Mouse (Mus musculus): ENCODE data around the gene Ephb1.

The Ephb1 gene

DNA sequence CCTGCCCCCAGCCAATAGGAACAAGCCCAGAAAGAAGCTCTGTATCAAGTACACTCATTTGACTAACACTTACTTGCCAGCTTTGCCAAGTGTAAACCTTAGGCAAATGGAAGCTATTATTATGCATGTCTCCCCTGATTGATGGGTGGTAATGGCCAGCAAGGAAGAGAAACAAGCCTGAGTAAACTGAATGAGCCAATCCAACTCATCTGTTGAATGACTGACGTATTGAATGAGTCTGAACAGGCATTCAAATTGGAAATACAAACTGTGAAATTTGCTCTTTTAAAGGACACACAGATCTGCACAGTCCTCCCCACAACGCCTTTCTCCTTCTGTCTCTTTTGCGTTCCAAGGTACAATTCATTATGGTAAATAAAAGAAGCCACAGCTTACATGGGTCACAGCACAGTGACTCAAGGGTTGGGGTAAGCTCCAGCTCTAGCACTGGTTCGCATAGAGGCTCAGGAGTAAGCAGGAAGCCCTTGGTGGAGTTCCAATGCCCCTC, 119.0 kb downstream of the Ephb1 start:
- DNase-seq = no peak

DNA sequence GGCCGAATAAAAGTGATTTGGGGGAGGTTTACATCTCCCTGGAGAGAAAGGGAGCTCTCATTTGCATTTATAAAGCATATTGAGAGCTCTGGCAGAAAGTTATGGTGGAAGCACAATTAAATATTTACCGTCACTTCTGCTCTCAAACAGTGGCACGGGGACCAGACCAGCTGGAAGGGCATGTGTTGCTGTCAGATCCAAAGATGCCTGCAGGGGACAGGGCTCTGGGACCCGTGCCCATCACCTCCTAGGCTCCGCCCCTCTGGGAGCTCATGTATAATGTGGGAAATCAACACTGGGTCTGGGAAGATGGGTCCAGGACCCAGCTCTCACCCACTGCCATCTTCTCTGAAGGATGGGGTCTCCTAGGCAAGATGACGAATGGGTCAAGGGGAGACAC, 123.2 kb downstream of the Ephb1 start:
- no peak for DNase-seq

DNA sequence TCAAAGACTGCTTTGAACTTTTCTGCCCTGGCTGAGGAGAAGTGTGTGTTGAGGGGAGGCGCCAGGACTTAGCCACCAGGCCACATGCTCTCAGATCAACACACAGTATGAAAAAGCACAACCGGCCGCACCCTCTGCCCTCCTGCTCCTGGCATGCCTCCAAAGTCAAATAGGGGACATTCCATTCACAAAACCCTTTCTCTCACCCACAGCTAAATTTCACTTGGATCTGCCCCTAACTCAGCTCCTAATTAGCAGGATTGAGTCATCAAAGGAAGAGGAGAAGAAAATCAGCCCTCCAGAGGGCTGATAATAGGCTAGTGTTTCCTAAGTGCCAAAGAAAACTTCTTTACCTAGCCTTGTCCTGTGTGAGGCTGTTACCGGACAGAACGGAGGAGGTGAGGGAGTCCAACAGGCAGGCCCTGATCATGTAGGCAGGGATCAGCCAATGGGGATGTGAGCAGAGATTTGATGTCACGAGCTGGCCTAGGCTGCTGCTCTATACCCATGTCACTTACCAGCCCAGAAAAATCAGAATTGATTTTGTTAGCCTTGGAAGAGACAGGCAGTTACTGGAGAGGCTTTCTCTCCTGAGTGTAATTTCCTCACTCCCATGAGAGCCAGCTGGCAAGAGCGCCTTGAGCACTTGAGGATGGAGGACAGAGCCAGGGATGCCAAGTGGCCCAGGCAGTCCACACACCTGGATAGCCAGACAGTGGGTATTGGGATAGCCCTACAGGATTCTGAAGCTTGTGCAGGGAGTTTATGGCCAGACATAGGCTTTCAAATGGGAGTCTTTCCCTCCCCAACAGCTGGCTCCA, 137.5 kb downstream of the Ephb1 start:
- DNase-seq = peak in 1 of 2 experiments; percentile 36

DNA sequence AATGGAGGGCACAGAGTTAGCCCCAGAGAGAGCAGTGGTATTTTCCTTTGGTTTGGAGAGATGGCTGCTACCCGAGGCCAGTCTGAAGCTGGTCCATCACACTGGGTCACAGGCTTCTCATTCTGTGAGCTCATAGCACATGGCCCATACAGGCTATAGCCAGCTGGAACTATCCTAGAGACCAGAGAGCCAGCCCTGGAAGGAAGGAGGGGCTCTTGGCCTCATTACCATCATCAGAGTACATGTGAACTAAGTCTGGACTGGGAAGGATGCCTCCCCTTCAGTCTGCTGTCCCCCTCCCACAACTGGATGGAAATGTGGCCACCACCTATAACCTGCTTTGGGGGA, 142.5 kb downstream of the Ephb1 start:
- DNase-seq = no peak

DNA sequence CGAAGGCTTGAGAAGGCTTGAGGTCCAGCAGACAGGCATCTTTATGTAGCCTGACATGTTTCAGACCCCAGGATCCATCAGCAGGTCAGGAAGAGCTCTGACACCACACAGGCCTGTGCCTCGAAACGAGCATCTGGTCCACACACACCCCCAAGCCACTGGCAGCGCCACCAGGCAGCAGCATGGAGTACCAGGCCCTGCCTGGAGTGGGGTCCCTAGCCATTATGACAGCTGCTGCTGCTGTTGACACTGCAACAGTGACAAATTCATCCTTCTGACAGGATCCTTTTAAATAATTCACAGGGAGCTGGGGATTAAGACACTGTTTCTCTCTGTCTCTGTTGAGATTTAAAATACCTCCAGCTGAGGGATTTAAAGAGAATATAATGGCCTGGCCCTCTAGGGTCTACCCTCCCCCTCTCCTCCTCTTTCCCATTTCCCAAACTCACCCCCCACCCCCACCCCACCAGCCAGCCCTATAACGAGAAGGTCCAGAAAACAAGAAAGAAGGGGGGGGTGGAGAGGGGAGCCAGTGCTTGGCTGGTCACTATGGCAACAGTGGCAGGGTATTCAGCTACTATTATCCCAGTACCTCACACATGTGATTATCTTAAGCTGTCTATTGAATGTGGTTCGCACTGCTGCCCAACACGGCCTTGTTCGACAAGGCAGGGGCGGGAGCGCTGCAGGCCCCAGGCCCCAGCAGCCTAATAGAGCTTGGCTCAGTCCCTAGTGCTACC, 143.0 kb downstream of the Ephb1 start:
- no peak for DNase-seq

DNA sequence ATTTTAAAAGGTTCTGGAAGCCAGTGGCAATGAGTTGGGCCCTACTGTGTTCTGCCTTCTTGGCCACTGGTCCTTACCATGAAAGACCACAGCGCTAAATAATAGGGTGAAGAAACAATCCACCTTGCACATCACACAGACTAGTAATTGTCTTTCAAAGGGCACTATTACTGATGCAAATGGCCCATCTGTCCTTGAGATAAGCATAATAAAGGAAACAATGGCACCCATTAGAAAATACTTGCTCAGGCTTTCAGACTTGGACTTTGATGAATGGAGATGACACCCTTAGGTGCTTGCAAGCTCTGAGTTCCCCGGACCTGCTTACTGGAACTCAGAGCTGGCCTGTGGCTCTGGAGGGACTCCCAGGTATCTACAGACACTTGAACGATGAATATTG, 149.0 kb downstream of the Ephb1 start:
- no peak for DNase-seq

DNA sequence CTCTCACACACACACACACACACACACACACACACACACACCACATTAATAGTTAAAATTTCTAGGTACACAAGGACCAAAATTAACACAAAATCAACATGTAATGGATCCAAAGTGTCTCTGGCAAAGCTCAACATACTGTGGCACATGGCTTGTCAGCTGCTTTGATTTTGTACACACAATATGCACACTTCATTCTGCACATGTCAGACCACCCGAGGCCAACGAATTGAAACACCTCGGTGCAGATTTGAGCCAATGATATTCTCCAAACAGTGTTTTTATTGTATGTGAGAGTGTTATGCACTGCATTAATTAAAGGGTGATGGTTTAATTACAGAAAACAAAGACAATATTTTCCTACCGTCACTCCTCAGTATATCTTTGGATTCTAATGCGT, 152.6 kb downstream of the Ephb1 start:
- DNase-seq = no peak

DNA sequence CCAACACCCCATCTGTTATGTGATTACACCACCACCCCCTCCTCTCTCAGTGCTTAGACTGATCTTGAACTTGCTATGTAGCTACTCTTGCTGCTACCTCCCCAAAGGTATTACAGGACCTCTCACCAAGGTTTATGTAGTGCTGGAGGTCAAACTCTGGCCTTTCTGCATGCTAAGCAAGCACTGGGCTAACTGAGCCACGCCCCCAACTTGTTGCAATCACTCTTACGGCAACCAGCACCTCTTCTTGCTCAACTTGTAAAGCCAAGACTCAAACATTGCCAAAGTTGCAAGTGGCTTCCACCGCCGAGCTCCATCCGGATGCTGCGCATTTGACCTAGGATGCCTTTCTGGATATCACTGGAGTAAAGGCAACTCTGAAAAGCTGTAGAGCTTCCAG, 157.6 kb downstream of the Ephb1 start:
- DNase-seq = peak; percentile 47 to 57

DNA sequence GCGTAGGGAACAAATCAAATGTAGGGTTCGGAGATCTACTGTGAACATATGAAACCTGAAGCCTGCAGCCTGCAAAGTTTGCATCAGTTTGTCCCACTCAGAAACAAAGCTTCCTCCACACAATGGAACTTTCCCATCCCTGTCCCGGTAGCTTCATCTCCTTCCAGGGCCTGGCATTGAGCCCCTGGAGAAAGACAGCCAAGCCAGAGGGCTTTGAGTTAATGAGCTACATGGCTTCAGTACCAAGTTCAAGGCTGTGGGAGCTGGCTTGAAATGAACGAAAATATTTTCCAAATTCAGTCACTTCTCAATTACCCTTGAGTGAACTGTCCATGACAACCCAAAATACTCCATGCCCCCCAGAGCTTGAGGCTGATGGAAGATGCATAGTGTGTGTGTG, 160.4 kb downstream of the Ephb1 start:
- peak; percentile 20 to 51 for DNase-seq

DNA sequence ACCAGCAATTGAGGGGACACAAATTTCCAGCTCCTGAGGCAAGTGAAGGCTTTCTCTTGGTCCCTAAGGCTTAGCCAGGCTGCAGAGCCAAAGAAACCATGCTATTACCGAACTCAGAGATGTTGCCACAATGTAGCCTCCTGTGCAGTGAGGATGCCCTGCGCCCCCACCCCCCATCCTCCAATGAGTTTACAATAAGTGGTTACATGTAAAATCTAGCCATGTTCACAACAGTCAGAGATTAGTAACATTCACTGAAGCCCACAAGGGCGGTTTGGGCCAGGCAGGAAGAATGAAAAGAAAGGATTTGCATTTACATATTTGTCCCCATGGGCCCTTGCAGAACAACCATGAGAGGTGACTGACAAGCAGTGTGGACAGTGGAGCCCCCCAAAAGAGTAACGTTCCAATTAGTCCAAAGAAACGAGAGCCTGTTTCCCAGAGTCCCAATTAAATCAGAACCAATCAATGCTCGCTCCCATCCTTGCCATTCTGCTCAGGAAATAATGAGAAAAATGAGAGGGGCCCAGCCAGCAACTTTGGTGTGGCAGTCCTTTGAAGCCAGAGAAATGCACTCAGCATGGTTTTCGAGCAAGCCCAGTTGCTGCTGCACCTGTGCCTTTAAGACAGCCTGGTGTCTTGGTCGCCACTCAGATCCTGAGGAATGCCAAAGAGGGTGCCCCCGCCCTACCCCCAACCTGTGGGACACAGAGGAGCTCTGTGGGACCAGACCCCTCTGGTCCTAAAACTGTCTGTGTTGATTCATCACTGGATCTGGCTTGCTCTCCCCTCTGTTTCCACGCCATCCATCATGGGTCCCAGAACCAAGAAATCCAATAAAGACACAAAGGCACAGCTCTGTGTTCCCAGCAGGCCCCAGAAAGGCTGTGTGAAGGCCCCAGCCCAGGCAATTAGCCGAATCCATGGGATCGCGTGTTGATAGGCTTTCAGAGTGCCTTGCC, 161.5 kb downstream of the Ephb1 start:
- no peak for DNase-seq

DNA sequence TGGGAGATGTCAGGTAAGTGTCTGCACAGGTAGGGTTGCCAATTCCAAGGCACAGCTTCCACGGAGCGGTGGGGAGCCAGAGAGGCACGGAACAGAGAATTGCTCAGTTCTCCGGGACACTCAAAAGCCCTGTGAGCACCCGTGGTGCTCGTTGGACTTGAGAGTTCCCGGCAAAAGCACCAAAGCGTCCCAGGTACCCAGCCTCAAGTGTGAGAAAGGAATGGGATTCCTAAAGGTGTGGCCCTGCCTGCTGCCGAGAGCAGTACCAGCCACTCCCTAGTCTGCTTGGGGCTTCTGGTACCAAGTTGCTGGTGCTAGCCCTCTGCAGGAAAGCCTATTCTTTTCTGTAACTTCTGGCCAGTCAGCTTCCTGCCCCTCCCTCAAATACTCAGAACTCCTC, 164.4 kb downstream of the Ephb1 start:
- DNase-seq = no peak

DNA sequence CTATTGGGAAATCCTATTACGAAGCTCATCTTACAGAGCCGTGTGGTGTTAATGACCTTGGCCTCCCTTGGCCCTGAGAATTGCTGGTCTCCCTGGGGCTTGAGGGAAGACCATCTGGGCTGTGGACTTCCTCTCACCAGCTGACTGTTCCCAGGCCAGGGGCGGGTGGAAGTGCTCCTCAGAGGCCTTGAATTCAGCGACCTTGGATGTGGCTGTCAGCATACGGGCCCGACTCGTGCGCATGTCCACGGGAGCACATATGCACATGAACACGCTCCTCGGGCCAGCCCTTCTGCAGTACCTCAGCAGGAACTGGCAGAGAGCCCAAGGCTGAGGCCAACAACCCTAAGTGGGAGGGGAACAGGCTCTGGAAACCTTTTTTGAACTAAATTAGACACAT, 165.1 kb downstream of the Ephb1 start:
- DNase-seq = peak; percentile 28 to 34

DNA sequence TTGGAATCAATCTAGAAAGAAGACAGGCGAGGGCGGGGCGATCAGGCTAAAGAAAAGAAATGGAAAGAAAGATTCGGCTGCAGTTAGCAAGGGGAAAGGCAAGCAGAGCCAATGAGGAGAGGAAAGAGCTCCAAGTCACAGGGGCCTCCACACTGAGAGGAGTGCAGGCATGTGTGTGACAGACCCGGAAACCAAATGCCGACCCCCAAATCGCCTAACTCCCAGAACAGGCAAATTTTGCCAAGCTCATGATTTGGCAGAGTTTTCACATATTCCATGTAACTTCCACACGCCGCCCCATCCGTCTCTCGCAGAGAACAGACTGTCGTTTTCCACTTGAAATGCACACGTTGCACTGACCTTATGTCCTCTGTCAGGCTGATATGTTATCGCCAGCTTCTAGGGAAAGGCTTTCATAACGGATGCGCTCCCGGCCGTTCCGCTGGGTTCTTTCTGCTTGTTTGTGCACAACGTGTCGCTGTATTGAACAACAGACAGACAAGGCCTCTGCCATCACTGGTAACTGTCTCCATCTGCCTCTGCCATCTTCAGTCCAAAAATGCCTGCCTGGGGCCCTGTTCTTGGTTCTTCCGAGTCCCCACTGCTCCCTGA, 170.7 kb downstream of the Ephb1 start:
- no peak for DNase-seq

DNA sequence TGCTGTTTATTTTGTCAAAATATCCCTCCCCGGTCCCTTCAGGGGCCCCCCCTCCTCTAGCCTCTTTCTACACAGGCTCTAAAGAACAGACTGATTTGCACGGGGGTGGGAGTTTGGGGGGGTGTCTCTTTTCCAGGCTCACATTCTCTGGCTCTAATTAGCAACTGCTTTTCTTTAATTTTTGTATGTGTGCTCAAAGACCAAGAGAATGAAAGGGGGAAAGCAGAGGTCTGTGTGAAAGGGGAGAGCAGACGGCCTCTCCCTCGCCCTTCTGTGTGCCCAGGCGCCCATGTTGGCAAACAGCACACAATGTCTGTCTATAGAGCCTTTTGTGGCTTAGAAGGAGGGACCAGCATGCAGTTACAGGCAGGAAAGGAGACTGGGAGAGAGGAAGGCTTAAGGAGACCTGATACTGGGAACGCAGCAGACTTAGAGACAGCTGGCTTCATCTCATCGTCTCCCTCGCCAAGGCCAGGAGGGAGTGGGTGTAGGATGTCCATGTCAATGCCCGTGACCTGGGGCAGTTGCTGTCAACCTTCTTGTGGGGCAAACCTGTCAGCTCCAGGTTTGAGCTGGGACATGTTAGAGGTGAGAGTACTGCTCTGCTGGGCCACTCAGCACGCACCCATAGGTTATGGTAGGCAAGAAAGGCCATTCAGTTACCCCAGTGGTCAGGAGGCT, 172.5 kb downstream of the Ephb1 start:
- DNase-seq = no peak

DNA sequence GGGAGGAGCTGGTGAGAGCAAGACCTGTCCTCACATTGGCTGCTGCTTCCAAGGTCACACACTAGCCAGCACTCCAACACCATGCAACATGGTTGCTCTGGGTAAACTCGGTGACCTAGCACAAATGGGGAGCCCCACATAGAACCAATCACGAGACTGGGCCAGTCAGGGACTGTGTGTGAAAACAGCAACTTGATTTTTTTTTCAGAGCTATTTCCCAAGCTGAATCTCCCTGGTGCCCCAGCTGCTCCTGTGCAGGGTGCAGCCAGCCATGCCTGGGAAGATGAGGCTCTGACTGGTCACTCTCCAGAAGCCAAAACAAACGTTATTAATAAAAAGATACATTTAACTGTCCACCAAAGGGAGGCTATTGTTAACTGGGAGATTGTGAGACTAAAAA, 173.2 kb downstream of the Ephb1 start:
- DNase-seq = no peak

DNA sequence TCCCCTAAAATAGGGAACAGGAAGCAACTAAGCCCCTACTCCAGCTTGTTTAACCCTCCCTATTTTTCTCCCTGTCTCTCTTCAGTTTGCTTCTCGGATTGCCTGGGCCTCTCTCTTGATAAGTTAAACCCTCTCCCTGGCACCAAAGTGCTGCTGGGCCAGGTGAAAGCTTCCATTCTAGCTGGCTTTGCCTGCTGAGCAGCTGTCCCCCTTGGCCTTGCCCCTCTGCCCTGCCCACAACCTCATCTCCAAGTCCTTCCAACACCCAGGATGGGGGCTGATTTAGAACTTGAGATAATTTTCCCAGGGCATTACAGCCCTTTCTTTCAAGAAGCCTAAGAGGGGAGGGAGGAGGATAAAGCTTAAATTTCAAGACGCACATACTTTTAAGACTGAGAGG, 174.0 kb downstream of the Ephb1 start:
- DNase-seq = no peak

DNA sequence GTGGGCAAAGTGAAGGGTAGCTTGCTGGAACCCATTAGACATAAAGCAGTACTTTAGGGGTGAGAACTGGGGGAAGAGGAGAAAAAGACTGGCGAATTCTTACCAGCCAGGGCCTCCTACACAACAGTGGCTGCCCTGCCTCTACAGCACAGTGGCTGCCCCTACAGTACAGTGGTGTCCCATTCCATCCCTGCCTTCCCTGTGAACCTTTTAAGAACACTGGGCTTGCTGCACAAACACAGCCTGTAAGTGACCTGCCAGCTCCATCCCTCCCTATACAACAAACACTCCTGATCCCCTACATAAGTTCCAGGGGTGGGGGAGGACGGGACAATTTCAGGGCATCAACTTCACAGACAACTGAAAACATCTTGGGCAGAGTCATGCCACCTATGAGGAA, 174.4 kb downstream of the Ephb1 start:
- DNase-seq = no peak

DNA sequence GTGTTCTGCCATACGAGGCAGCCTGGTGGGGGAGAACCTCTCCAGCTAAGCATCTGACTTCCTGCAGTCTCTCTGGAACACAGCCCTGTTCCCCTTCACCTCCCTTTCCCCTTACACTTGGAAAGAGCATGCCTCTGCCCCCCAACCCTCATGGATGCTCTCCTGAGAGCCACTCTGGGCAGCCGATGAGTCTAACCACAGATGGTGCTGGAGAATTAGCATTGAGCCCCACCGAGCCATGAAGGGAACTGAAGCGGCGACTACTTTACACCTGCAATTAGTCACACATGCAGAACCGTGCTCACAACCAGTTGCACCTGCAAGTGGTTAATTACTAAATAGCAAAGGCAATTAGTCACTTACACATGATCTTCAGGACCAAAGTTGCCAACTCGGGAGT, 184.8 kb downstream of the Ephb1 start:
- no peak for DNase-seq

DNA sequence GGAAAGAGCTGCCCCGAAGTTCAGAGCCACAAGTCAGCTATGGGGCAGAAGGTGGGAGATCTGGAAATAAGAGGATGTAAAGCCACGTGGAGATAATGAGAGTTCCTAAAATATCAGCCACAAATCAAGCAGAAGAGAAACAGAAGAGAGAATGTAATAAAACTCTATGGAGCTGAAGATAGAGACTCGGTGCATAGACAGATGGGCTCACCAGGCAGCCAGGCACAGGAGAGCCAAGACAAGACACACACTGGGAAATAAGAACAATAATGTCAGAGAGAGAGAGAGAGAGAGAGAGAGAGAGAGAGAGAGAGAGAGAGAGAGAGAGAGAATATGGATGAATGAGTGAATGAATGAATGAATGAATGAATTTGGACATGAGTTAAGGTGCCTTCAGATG, 198.6 kb downstream of the Ephb1 start:
- no peak for DNase-seq

DNA sequence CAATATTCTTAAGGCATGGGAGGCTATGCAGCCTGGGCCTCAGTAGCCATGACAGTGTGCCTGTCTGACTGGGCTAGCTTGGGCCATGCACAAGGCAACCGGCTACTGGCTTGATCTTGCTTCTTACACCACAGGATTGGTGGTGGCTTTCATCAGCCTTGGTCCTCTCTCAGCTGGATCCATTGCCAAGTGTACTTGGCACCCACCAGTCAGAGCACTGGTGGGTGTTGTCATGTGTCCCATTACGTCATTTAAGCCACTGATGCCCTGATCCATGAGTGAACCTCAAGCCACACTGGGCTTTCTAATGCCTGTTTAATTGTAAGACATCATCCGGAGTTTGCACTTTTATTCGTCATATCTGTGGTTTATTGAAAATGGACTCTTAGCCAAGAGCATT, 215.3 kb downstream of the Ephb1 start:
- DNase-seq = no peak

DNA sequence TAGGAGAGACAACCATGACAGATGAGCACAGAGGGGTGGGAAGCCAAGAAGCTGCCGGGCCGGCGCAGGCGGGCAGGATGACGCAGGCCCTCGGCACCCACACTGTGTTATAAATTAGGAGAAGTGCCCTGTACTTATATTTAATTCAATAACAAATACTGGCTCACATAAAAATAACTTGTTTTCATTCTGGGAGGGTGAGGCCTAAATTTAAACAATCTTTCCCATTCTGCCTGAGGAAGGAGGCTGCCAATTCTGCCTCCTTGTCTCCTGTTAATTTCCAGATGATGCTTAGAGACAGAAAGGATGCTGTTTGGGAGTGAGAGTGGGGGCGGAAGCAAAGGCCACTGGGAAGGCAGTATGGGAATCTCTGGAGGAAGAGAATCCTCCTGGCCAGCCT, 215.8 kb downstream of the Ephb1 start:
- DNase-seq = no peak

DNA sequence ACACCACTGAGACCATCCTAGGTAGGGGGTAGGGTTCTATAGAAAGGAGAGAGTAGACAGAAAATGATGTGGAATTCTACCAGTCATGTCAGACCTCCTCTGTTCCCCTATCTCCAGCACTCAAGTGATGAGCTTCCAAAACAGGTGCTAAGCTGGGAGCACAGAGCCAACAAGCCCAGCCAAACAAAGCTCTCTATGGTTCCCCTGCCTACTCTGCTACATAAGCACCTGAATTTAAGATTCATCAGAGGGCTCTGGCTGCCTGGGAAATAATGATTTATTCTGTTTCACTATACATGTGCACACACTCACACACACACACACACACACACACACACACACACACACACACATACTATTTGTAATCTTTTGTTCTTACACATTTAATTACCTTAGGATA, 216.3 kb downstream of the Ephb1 start:
- no peak for DNase-seq

Measured in lung, postnatal 4 days (tissue).